Mouse (Mus musculus) gastrocnemius, postnatal 10 days (tissue): ENCODE results near the gene Trit1. TPM values are rescaled to one million over a fixed set of nuclear protein-coding genes. Genes with fewer than 3 reads are reported as not detected.

Source experiments
- total RNA-seq, 2 experiments: library from RNA; stranded (reverse); gene quantifications; 2 replicates each; pipeline ENCODE4 v1.2.3; 2021

The Trit1 gene
- total RNA-seq, 2 experiments from 2014 or later = 9.1 to 11.0 TPM

Other genes starting within 250 kb of the Trit1 start
- gene Ppt1, start 180.4 kb upstream of the Trit1 start, total RNA-seq = 10 to 100 TPM; 21.2 to 24.6 TPM
- gene Cap1, start 130.5 kb upstream of the Trit1 start, total RNA-seq = 10 to 100 TPM; 46.1 to 64.2 TPM
- 1 to 10 TPM in 1 of 2 experiments, under 1 TPM in 1; 0.36 to 1.2 TPM for gene Mfsd2a, start 55.4 kb upstream of the Trit1 start, total RNA-seq
- 1 to 10 TPM; 4.4 to 5.8 TPM for gene Mycl, start 20.9 kb upstream of the Trit1 start, total RNA-seq
- gene Bmp8b, start 88.6 kb downstream of the Trit1 start, total RNA-seq = not detected
- gene Oxct2b, start 99.7 kb downstream of the Trit1 start, total RNA-seq = not detected
- gene Ppie, start 123.4 kb downstream of the Trit1 start, total RNA-seq = 10 to 100 TPM; 23.5 to 24.0 TPM
- gene Hpcal4, start 166.6 kb downstream of the Trit1 start, total RNA-seq = under 1 TPM; 0.38 to 0.59 TPM
- gene Nt5c1a, start 184.9 kb downstream of the Trit1 start, total RNA-seq = 10 to 100 TPM in 1 of 2 experiments, 1 to 10 TPM in 1; 9.9 to 10.7 TPM
- 10 to 100 TPM; 21.2 to 27.4 TPM for gene Heyl, start 217.0 kb downstream of the Trit1 start, total RNA-seq
- gene Pabpc4, start 245.8 kb downstream of the Trit1 start, total RNA-seq = 100 to 1,000 TPM; 279 to 289 TPM